Mouse (Mus musculus) kidney, adult 2 months (tissue): ENCODE results near the gene Hspd1.

ENCODE experiments used
- CTCF ChIP-seq: fragments of 200-500 bp; conservative IDR thresholded peaks from 2 replicates; pipeline ENCODE4 v1.5.1; 2011; ENCODE audit warnings: low read depth, mild to moderate bottlenecking, control low read depth, low read length, moderate library complexity, mixed read lengths; ENCODE audit not compliant: insufficient read depth, insufficient read length
- POLR2A ChIP-seq: fragments of 200-500 bp; IDR thresholded peaks from one replicate; pipeline ENCODE4 v1.6.1; 2011; ENCODE audit warnings: low read depth, low read length, control low read depth

- TF ChIP-seq POLR2A, result no peak
- no peak for TF ChIP-seq CTCF
Measured at GRCm38 (mm10) chr1:55132308-55132707, 44.3 kb upstream of the Hspd1 start.
